Mouse (Mus musculus) heart, adult 2 months (tissue): ENCODE data around the gene Dzip1.

Experiments
- CTCF ChIP-seq: fragments of 200-600 bp; IDR thresholded peaks from 2 replicates; pipeline ENCODE4 v1.8.1; 2022; ENCODE audit warnings: antibody characterized with exemption, mild to moderate bottlenecking, moderate library complexity
- EP300 ChIP-seq: fragments of 200-500 bp; IDR thresholded peaks from 2 replicates; pipeline ENCODE4 v1.6.1; 2011; ENCODE audit warnings: low read depth, low read length, control low read depth; ENCODE audit not compliant: insufficient read depth

DNA sequence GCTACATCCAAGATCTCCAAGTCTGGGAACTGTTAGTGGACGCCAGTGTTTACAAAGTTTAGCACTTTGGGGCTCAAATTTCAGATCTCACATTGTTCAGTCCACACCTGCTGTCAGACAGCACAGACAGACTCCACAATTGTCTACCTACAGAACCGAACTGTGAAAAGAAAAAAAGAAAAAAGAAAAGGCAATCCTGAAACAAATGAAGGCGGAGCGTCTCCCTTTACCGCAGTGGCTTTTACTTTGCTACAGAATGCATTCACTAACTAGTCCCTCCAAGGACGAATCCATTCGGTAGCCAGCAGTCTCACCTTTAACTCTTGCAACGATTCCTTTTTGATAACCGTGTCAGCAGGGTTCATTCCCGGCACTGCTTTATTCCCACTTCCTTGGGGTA lies 44.6 kb downstream of the Dzip1 start:
- TF ChIP-seq EP300 (no peak), CTCF (no peak)
